In genomic region chrX:7638401-7639091, GRCm38 (mm10) we compare ENCODE assay signal across 8 mouse cellular contexts. TPM values are rescaled to one million over a fixed set of nuclear protein-coding genes. Genes with fewer than 3 reads are reported as not detected.
DNase-seq lines count a peak whose midpoint lies in the region.

Syp (plus strand) TSS chrX:7638471.

- H3K4me1 ChIP-seq in midbrain, embryonic 10.5 days = peaks cover 16% of the 10 kb centered on the region

- no peaks in the 10 kb centered on the region for H3K9me3 ChIP-seq in midbrain, embryonic 10.5 days (replicated peaks)

- H3K27me3 ChIP-seq in midbrain, embryonic 10.5 days (ENCODE audit: low read depth, poor library complexity, severe bottlenecking) = peaks cover 9% of the 10 kb centered on the region

- H3K27ac ChIP-seq in midbrain, embryonic 10.5 days (replicated peaks) = peak within 1 kb of the TSS; percentile 72

- H3K36me3 ChIP-seq in midbrain, embryonic 10.5 days = no peaks in the 10 kb centered on the region

- peak; percentile 91 for DNase-seq in adrenal gland, postnatal 14 days
- DNase-seq in embryo, embryonic 11.5 days (ENCODE audit: low read depth, low spot score) = peak; percentile 59
- no peak for DNase-seq in gonadal fat pad, adult 2 months (ENCODE audit: low read depth)
- DNase-seq in kidney, adult 11 months = peak; percentile 75
- DNase-seq in left cerebral cortex, postnatal 4 days = peak; percentile 90
- DNase-seq in midbrain, embryonic 10.5 days (ENCODE audit: low spot score) = peak; percentile 87
- peak; percentile 86 for DNase-seq in right cerebral cortex, postnatal 25 days
- peak; percentile 86 for DNase-seq in yolk sac, embryonic 10.5 days (ENCODE audit: low spot score)

- intact Hi-C loops in left cerebral cortex, postnatal 4 days (cut with DNase I) = no loop called here

- H3K4me3 ChIP-seq in midbrain, embryonic 10.5 days = peak within 1 kb of the TSS; percentile 58

- 25% methylated on average over 41 of the region's 42 CpGs for WGBS in midbrain, embryonic 10.5 days

RNA-seq across cellular contexts. Expression of gene Syp, which starts in this region (rescaled TPM):
- 41.0 and 57.2 TPM in 2 replicates for total RNA-seq in adrenal gland, postnatal 14 days (2021)
- polyA plus RNA-seq in gonadal fat pad, adult 2 months (2012; rRNA removed) = 4.7 and 13.6 TPM in 2 replicates
- total RNA-seq in left cerebral cortex, postnatal 4 days (2021) = 100 to 1,000 TPM; 573 to 717 TPM
- 12.0 and 21.7 TPM in 2 replicates for polyA plus RNA-seq in midbrain, embryonic 10.5 days (2016; fragmentation: Nextera tagmentation; extraction: Ambion mirVana)
